Mouse (Mus musculus) adrenal gland, adult (tissue): Measurements from ENCODE around the gene Cacna2d3.

Source experiments
- DNase-seq, 2 experiments: peaks; one replicate each; pipeline ENCODE4 v3.0.0; 2022 to 2023; ENCODE audit warnings: low spot score in 1 of 2; ENCODE audit not compliant: inconsistent age in 2 of 2

Cacna2d3 gene

GRCm38 (mm10) chr14:29721488-29722385 is at the start of gene Cacna2d3:
Gene Cacna2d3, minus strand, starts transcription at chr14:29721864.
- peak; percentile 80 to 90 for DNase-seq

GRCm38 (mm10) chr14:29769486-29769885 is 47.8 kb upstream of the Cacna2d3 start:
- DNase-seq = no peak

- peak in 1 of 2 experiments; percentile 46 for DNase-seq
Observed at GRCm38 (mm10) chr14:29752876-29753275, 31.2 kb upstream of the Cacna2d3 start.

DNA sequence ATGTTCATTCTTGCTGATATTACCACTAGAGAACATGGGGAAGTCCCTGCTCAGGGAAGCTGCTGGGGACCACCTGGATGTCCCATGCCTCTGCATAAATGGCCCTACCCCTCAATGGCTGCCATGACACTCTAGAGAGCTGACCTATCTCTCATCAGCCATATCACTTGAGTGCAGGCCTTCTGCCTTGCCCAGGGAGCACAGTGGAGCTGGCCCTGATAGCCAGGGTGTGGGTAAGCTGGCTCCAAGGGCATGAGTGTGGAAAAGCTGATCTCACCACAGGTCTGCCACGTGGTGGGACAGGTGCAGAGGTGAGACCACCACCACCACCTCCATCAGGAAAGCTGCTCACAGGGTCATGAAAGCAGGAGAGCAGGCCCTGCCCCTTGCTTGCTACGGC is 17.1 kb upstream of the Cacna2d3 start:
- DNase-seq = no peak

GRCm38 (mm10) chr14:29730256-29730655 is 8.6 kb upstream of the Cacna2d3 start:
- DNase-seq = no peak

GRCm38 (mm10) chr14:29729009-29729408 is 7.3 kb upstream of the Cacna2d3 start:
- DNase-seq = no peak

GRCm38 (mm10) chr14:29727596-29727995 is 5.9 kb upstream of the Cacna2d3 start:
- no peak for DNase-seq

DNA sequence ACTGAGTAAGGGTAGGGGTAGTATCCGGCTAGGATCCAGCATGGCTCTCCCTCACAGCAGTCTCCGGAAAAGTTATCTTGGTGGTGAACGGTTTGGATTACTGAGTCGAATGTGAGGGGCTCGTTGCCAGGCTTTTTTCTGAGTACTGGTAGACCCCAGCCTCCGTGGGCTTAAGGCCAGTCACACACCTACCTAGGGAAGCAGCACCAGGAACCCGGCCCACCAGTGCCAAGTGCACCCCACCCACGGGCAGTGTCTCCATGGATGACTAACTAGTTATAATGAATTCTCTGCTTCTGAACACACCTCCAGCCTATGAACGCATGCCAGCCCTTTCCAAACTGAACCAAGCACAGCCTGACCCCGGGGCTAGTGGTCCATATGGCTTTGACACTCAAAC is 1.6 kb upstream of the Cacna2d3 start:
- peak; percentile 13 to 49 for DNase-seq

GRCm38 (mm10) chr14:29722386-29723221 is 940 bp upstream of the Cacna2d3 start:
- DNase-seq = peak; percentile 53 to 79

DNA sequence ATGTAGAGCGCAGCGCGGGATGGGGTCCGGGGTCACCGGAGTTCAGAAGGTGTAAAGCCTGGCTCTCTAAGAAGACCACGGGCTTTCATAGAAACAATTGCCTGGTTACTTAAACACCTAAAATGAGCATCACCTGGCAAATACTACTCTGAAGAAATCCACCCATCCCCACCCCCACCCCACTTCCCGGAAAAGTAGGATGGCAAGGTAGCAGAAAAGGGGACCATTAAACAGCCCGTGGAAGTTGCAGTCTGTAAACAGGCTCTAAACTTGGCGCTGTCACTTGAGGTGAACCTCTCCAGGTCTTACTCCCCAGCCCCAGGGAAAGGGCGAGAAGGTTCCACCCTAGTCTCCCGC is 555 bp downstream of the Cacna2d3 start:
- no peak for DNase-seq

DNA sequence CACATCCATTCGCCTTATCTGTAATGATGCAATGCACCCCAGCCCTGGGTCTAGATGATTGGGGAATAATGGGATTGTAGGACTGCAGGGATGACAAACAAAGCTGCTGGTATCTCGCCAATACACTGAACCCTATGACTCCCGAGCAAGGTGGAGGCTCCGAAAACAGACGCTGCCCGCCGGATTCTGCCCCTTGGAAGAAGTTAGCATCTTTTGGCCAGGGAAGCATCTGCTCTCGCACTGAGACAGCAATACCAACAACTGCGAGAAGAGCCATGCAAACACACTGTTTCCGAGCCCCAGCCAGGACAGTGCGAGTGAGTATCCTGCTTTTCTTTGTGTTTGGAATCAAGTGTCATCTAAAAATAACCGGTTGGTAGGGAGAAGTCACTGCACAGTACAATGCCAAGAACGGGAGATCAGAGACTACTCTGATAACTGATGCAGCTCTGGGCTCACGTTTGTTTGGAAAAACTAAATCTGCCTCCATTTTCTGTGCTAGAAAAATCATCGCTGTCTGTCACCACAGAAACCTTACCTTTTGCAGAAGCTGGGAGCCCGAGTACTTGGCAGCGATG is 1.2 kb downstream of the Cacna2d3 start:
- DNase-seq = peak in 1 of 2 experiments; percentile 55

DNA sequence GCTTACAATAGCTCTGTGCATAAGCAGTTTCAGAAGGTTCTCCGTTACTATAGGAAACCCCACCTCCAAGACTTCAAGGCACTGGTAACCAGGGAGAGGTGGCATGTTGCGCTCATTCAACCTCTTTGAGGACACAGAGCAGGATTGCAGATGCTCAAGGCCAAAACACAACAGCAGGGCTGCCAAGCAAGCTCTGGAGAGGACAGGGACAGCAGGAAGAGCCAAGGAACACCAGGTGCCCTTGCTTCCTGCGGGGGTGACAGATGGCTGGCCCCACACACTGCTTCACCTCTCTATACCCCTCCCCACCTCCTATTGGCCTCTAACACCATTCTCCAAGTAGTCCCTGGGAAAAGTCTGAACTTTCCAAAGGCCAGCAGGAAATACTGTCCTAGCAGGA is 9.0 kb downstream of the Cacna2d3 start:
- DNase-seq = peak; percentile 38 to 69

- no peak for DNase-seq
Observed at GRCm38 (mm10) chr14:29707561-29708335, 13.9 kb downstream of the Cacna2d3 start.

DNA sequence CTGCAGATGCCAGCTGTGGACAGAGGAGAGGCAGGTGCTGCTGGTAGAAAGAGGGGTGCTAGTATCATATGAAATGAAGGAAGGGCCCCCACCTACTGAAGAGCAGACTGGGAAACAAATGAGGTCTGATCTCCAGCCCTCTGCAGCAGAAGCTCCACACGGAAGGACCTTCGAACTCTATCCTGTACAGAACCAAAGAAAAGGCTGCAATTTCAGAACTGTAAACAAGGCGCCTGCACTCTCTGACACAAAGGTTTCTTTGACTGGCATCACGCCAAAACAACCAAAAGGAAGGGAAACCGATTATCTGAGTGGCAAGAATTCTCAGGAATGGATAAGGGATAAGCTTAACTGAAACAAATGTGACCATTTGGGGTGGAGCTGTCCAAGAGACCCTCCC is 18.9 kb downstream of the Cacna2d3 start:
- no peak for DNase-seq

GRCm38 (mm10) chr14:29696131-29696530 is 25.5 kb downstream of the Cacna2d3 start:
- DNase-seq = peak; percentile 43 to 84

- peak in 1 of 2 experiments; percentile 29 for DNase-seq
Observed at GRCm38 (mm10) chr14:29672436-29673050, 49.1 kb downstream of the Cacna2d3 start.

GRCm38 (mm10) chr14:29669826-29670225 is 51.8 kb downstream of the Cacna2d3 start:
- no peak for DNase-seq

- peak in 1 of 2 experiments; percentile 53 for DNase-seq
Observed at GRCm38 (mm10) chr14:29657006-29657405, 64.7 kb downstream of the Cacna2d3 start.

- DNase-seq = no peak
Observed at GRCm38 (mm10) chr14:29650591-29650990, 71.1 kb downstream of the Cacna2d3 start.

DNA sequence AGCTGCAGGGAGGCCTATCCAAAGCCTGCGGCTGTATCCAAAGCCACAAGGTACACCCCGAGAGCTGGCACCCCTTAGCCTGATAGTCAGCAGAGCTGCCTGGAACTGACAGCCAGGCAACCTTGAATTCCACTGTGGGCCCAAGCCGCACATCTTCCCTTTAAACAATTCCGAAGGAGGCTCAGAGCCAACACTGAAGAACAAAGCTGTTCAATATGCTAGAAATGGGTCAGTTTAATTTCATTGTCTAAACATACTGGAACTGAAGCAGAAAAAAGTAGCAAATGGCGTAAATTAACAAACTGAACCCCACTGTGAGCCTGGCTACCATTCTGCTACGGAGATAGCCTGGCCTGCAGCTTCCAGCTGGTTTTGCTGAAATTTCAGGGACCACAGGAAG is 72.9 kb downstream of the Cacna2d3 start:
- no peak for DNase-seq
